Mouse (Mus musculus): ENCODE measurements at regions not wholly inside any gene's neighbourhood (a gene's known extent, or its start where the extent isn't known, plus 50 kb on each side); places are given as distances from the start of the nearest gene placed in this dataset.

DNA sequence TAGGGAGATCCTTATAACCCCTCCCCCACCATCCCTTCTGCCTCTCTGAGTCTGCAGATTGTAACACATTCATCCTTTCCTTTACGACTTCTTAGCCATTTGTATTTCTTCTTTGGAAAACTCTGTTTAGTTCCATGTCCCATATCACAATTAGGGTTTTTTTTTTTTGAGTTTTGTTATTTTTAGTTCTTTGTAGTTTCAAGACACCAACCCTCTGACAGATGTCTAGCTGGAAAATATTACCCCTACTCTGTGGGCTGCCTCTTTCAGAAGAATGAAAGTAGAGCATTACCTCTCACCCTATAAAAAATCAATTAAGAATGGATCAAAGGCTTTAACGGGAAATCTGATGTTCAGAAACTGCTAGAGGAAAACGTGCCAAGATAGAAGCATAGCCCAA is 180.1 kb downstream of the Gm5447 start:
- TF ChIP-seq CTCF (IDR thresholded peaks at IDR 0.05; ENCODE audit: low read depth) (no peak), EP300 (IDR thresholded peaks at IDR 0.05; ENCODE audit: low read depth) (no peak)
